Comparison of ENCODE assay signal across 9 mouse cellular contexts in the genomic region with DNA sequence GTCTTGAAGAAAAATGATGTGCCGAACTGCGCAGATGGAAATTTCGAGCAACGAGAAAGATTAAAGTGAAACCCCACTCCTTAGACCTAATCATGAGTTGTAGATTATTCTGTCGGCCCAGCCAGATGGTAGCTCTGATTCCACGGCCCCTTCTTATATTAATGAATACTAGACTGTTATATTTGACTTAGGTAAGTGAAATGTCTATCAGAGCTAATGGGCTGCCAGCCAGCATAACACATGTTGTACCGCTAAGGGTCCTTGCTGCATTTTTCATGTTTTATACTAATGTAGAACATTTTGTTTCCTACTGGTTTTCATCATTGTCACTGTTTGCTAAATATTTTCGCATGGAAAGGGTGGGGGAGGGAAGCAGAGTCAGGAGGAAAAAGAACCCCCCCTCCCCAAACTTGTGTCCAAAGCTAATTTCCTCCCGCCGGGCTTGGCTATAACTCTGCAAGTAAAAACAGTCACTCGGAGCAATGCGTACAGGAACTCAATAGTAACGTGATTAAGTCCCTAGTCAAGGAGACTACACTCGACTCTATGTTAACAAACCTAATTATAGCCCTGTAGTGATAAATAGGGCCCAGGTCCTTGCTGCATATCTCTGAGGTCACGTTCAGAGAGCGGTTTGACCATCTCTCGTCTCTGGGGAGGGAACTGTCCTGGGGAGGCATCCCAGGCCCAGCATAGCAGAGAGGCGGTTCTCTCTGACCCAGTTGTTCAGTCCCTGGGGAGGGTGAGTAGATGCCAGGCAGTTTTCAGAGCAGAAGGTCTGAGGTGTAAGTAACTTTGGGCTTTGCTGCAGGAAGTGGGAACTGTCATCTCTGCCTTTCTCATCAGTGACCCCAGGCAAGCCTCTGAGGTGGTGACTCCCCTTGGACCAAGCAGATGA. TPM values are rescaled to one million over a fixed set of nuclear protein-coding genes. Genes with fewer than 3 reads are reported as not detected.
A peak's percentile ranks its signal among the peaks of the same experiment; 100 is the strongest.
DNase-seq lines count a peak whose midpoint lies in the region; ATAC-seq and TF ChIP-seq lines count a peak whose summit lies in the region.
"Had no signal": no experiment of that assay in that cellular context is flagged by ENCODE, and none has a peak within 500 bp of the region (broad histone marks: within the 10 kb centered on the region; RNA-seq: fewer than 3 reads in every experiment).

No protein-coding gene starts in this region.

- H3K27me3 ChIP-seq in kidney, embryonic 14.5 days (ENCODE audit: control insufficient read depth, insufficient read depth, low read length), result no peaks in the 10 kb centered on the region
- no peaks in the 10 kb centered on the region for H3K27me3 ChIP-seq in intestine, postnatal 0 days (replicated peaks; ENCODE audit: control insufficient read depth, insufficient read depth, low read length)

- no peaks in the 10 kb centered on the region for H3K9me3 ChIP-seq in kidney, embryonic 14.5 days (ENCODE audit: control insufficient read depth, low read length)
- H3K9me3 ChIP-seq in intestine, postnatal 0 days (ENCODE audit: control insufficient read depth), result no peaks in the 10 kb centered on the region
- H3K9me3 ChIP-seq: G1E had no signal

- TF ChIP-seq CTCF in intestine, postnatal 0 days (IDR thresholded peaks at IDR 0.05; ENCODE audit: low read depth), result no peak

- H3K9ac ChIP-seq in kidney, embryonic 14.5 days (ENCODE audit: low read depth, low read length), result no peak overlapping the region
- H3K9ac ChIP-seq in intestine, postnatal 0 days (ENCODE audit: low read depth, low read length), result no peak overlapping the region

- peaks cover 23% of the 10 kb centered on the region for H3K4me1 ChIP-seq in kidney, embryonic 14.5 days (ENCODE audit: control insufficient read depth, insufficient read depth, low read length)
- 0 out of 2 replicates have a peak, but pooled peaks cover 5% of the 10 kb centered on the region for H3K4me1 ChIP-seq in intestine, postnatal 0 days (replicated peaks; ENCODE audit: control insufficient read depth, insufficient read depth, low read length)

- no peak for DNase-seq in kidney, adult 11 months
- peak; percentile 36 to 42 for DNase-seq in heart, adult 18-20 months
- peak; percentile 56 for DNase-seq in lung, postnatal 14 days
- no peak for DNase-seq in frontal cortex, postnatal 14 days (ENCODE audit: low spot score in 2 of 2)
- DNase-seq in urinary bladder, postnatal 14 days (ENCODE audit: low spot score), result no peak
- no peak for DNase-seq in Muller cell, postnatal 12 days (ENCODE audit: inconsistent ontology term)

- peak overlapping the region; percentile 35 for H3K4me2 ChIP-seq in kidney, embryonic 14.5 days (replicated peaks; ENCODE audit: low read depth, low read length)
- H3K4me2 ChIP-seq in intestine, postnatal 0 days (replicated peaks; ENCODE audit: low read depth), result peak overlapping the region; percentile 25

- no peak overlapping the region for H3K4me3 ChIP-seq in kidney, embryonic 14.5 days (ENCODE audit: low read length)
- H3K4me3 ChIP-seq in intestine, postnatal 0 days (ENCODE audit: low read depth, low read length), result no peak overlapping the region

- H3K36me3 ChIP-seq in kidney, embryonic 14.5 days (ENCODE audit: control insufficient read depth, insufficient read depth, low read length), result no peaks in the 10 kb centered on the region
- no peaks in the 10 kb centered on the region for H3K36me3 ChIP-seq in intestine, postnatal 0 days (ENCODE audit: control insufficient read depth, insufficient read depth)
- H3K36me3 ChIP-seq: G1E had no signal

- peak overlapping the region; percentile 56; the same call in 1 of the 2 replicates for H3K27ac ChIP-seq in kidney, embryonic 14.5 days (ENCODE audit: low read depth, low read length)
- H3K27ac ChIP-seq in intestine, postnatal 0 days (ENCODE audit: low read depth, low read length), result no peak overlapping the region; the same call in 1 of the 2 replicates

- ATAC-seq in kidney, embryonic 14.5 days (ENCODE audit: low FRiP score, low TSS enrichment), result peak; percentile 54
- no peak for ATAC-seq in intestine, postnatal 0 days

- WGBS in kidney, embryonic 14.5 days, result 23% methylated on average over 18 of the region's 18 CpGs
- WGBS in intestine, postnatal 0 days, result 37% methylated on average over 18 of the region's 18 CpGs

RNA-seq across cellular contexts. Expression of a gene that starts 56.0 kb away (rescaled TPM):
- 24.1 and 27.3 TPM in 2 replicates for polyA plus RNA-seq in kidney, embryonic 14.5 days (2014; fragmentation: Nextera tagmentation; extraction: Ambion mirVana)
- total RNA-seq in heart, adult 18-20 months (2021), result 1 to 10 TPM; 8.1 to 8.4 TPM
- polyA plus RNA-seq in intestine, postnatal 0 days (2015; fragmentation: Nextera tagmentation; extraction: Ambion mirVana), result 67.3 and 70.5 TPM in 2 replicates

Comparison
In these comparisons a context has a peak if more than half of its experiments do, and no peak if none do; other contexts are left out.
1. DNase-seq: peak in heart, adult 18-20 months (2 of 2) and lung, postnatal 14 days (single experiment); none in kidney, adult 11 months (single experiment), frontal cortex, postnatal 14 days (0 of 2), urinary bladder, postnatal 14 days (single experiment) and Muller cell, postnatal 12 days (single experiment).